Mouse (Mus musculus): ENCODE measurements at regions not wholly inside any gene's neighbourhood (a gene's known extent, or its start where the extent isn't known, plus 50 kb on each side); places are given as distances from the start of the nearest gene placed in this dataset.

DNA sequence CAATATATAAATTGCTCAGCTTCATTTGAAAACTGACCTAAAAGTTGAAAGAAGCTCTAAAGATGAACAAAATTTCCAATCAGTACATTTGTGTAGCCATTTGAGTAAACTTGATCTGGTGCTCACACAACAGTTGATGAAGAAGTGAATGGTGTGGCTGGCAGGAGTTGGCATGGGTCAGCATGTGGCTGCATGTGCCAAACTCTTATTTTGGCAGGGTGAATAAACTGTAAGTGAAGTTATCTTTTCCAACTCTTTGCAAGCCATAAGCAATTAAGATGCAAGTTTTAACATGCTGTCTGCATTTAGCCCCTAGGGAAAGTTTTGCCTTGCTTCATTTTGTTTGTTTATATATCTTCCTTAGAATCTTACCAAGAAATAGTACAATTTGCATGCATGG is 291.0 kb upstream of the Thbs1 start:
- TF ChIP-seq CTCF (IDR thresholded peaks at IDR 0.05; ENCODE audit: low read depth) (no peak), EP300 (optimal IDR thresholded peaks at IDR 0.05) (no peak)

Measured in stomach, postnatal 0 days (tissue).